Mouse (Mus musculus): Measurements from ENCODE around the gene Ripk1. TPM values are rescaled to one million over a fixed set of nuclear protein-coding genes. Genes with fewer than 3 reads are reported as not detected.
A peak's percentile ranks its signal among the peaks of the same experiment; 100 is the strongest.

Ripk1 gene
- total and polyA plus RNA-seq, 3 experiments, result 2.0 to 7.4 (median 7.0) TPM

- WGBS, result 36% methylated on average over 20 of the region's 20 CpGs
- Histone ChIP-seq H3K4me1 (ENCODE audit: control insufficient read depth, insufficient read depth, low read length) (peaks cover 11% of the 10 kb centered on the region), H3K79me2 (replicated peaks; ENCODE audit: control insufficient read depth, insufficient read depth, low read length) (no peaks in the 10 kb centered on the region), H3K9ac (ENCODE audit: low read depth, low read length) (peak overlapping the region; percentile 48; the same call in 1 of the 2 replicates), H3K27ac (peak overlapping the region; percentile 89), H3K36me3 (ENCODE audit: control insufficient read depth, insufficient read depth, low read length) (no peaks in the 10 kb centered on the region), H3K27me3 (ENCODE audit: control insufficient read depth, insufficient read depth, low read length) (no peaks in the 10 kb centered on the region), H3K4me3 (peak overlapping the region; percentile 70)
- TF ChIP-seq CTCF (IDR thresholded peaks at IDR 0.05) (no peak), POLR2A (IDR thresholded peaks at IDR 0.05; ENCODE audit: insufficient read depth, low read depth, low read length) (no peak), EP300 (IDR thresholded peaks at IDR 0.05; ENCODE audit: insufficient read depth, low read depth, low read length) (no peak)
- peak; percentile 61 to 63 for DNase-seq
- intact Hi-C loops (cut with DNase I), result loop anchor here (1.0 kb wide), 1 partner anchor 31 kb away; no protein-coding TSS in a partner anchor
Observed at GRCm38 (mm10) chr13:34076561-34077491, 74.7 kb downstream of the Ripk1 start.

- Histone ChIP-seq H3K4me3 (peak within 1 kb of the TSS; percentile 70), H3K79me2 (replicated peaks; ENCODE audit: control insufficient read depth, insufficient read depth, low read length) (no peaks in the 10 kb centered on the region), H3K9ac (ENCODE audit: low read depth, low read length) (peak within 1 kb of the TSS; percentile 77), H3K36me3 (ENCODE audit: control insufficient read depth, insufficient read depth, low read length) (no peaks in the 10 kb centered on the region), H3K4me1 (ENCODE audit: control insufficient read depth, insufficient read depth, low read length) (peaks cover 11% of the 10 kb centered on the region), H3K27ac (peak within 1 kb of the TSS; percentile 89), H3K27me3 (ENCODE audit: control insufficient read depth, insufficient read depth, low read length) (no peaks in the 10 kb centered on the region)
- WGBS, result under 1% methylated on average over 45 of the region's 45 CpGs
- peak; percentile 87 for TF ChIP-seq CTCF (IDR thresholded peaks at IDR 0.05)
- peak; percentile 100 for TF ChIP-seq POLR2A (IDR thresholded peaks at IDR 0.05; ENCODE audit: insufficient read depth, low read depth, low read length)
- peak; percentile 80; the same call in 1 of the 2 replicates for TF ChIP-seq EP300 (IDR thresholded peaks at IDR 0.05; ENCODE audit: insufficient read depth, low read depth, low read length)
- DNase-seq, result peak; percentile 96 to 98
- intact Hi-C loops (cut with DNase I), result loop anchor here (1.0 to 2.0 kb wide), 5 partner anchors 17 to 77 kb away; partner anchors contain the start of gene Tubb2b
Observed at GRCm38 (mm10) chr13:34077492-34078271, 75.5 kb downstream of the Ripk1 start, which contains the start of gene Tubb2a. Tubb2a (minus strand) TSS chr13:34078007.

- 38% methylated on average over 16 of the region's 16 CpGs for WGBS
- peak overlapping the region; percentile 89 for H3K27ac ChIP-seq
- H3K27me3 ChIP-seq (ENCODE audit: control insufficient read depth, insufficient read depth, low read length), result no peaks in the 10 kb centered on the region
- DNase-seq, result no peak
- intact Hi-C loops (cut with DNase I), result loop anchor here (1.0 to 2.0 kb wide), 4 partner anchors 16 to 76 kb away; partner anchors contain the start of gene Tubb2b
- H3K4me1 ChIP-seq (ENCODE audit: control insufficient read depth, insufficient read depth, low read length), result peaks cover 12% of the 10 kb centered on the region
- H3K36me3 ChIP-seq (ENCODE audit: control insufficient read depth, insufficient read depth, low read length), result no peaks in the 10 kb centered on the region
- peak overlapping the region; percentile 61; the same call in 1 of the 2 replicates for H3K9ac ChIP-seq (ENCODE audit: low read depth, low read length)
- no peaks in the 10 kb centered on the region for H3K79me2 ChIP-seq (replicated peaks; ENCODE audit: control insufficient read depth, insufficient read depth, low read length)
- TF ChIP-seq CTCF (IDR thresholded peaks at IDR 0.05) (no peak), EP300 (IDR thresholded peaks at IDR 0.05; ENCODE audit: insufficient read depth, low read depth, low read length) (no peak), POLR2A (IDR thresholded peaks at IDR 0.05; ENCODE audit: insufficient read depth, low read depth, low read length) (no peak)
- H3K4me3 ChIP-seq, result peak overlapping the region; percentile 70
Observed at GRCm38 (mm10) chr13:34078500-34079280, 76.5 kb downstream of the Ripk1 start.

GRCm38 (mm10) chr13:34079801-34080200 is 77.6 kb downstream of the Ripk1 start:
- Histone ChIP-seq H3K9ac (ENCODE audit: low read depth, low read length) (no peak overlapping the region), H3K27me3 (ENCODE audit: control insufficient read depth, insufficient read depth, low read length) (no peaks in the 10 kb centered on the region), H3K4me3 (no peak overlapping the region), H3K4me1 (ENCODE audit: control insufficient read depth, insufficient read depth, low read length) (peaks cover 18% of the 10 kb centered on the region), H3K79me2 (replicated peaks; ENCODE audit: control insufficient read depth, insufficient read depth, low read length) (no peaks in the 10 kb centered on the region), H3K36me3 (ENCODE audit: control insufficient read depth, insufficient read depth, low read length) (no peaks in the 10 kb centered on the region; the same call in 1 of the 2 replicates), H3K27ac (no peak overlapping the region)
- no peak for DNase-seq
- TF ChIP-seq EP300 (IDR thresholded peaks at IDR 0.05; ENCODE audit: insufficient read depth, low read depth, low read length) (no peak), POLR2A (IDR thresholded peaks at IDR 0.05; ENCODE audit: insufficient read depth, low read depth, low read length) (no peak), CTCF (IDR thresholded peaks at IDR 0.05) (no peak)
- WGBS, result 40% methylated on average over 3 of the region's 3 CpGs
- intact Hi-C loops (cut with DNase I), result loop anchor here (2.0 kb wide), 3 partner anchors 15 to 51 kb away; partner anchors contain the start of gene Tubb2b

- Histone ChIP-seq H3K36me3 (ENCODE audit: control insufficient read depth, insufficient read depth, low read length) (peaks cover 2% of the 10 kb centered on the region; the same call in 1 of the 2 replicates), H3K27ac (no peak overlapping the region), H3K9ac (ENCODE audit: low read depth, low read length) (no peak overlapping the region), H3K27me3 (ENCODE audit: control insufficient read depth, insufficient read depth, low read length) (no peaks in the 10 kb centered on the region), H3K4me1 (ENCODE audit: control insufficient read depth, insufficient read depth, low read length) (peaks cover 14% of the 10 kb centered on the region), H3K79me2 (replicated peaks; ENCODE audit: control insufficient read depth, insufficient read depth, low read length) (no peaks in the 10 kb centered on the region), H3K4me3 (no peak overlapping the region)
- no peak for TF ChIP-seq POLR2A (IDR thresholded peaks at IDR 0.05; ENCODE audit: insufficient read depth, low read depth, low read length)
- no peak for TF ChIP-seq CTCF (IDR thresholded peaks at IDR 0.05)
- no peak for TF ChIP-seq EP300 (IDR thresholded peaks at IDR 0.05; ENCODE audit: insufficient read depth, low read depth, low read length)
- DNase-seq, result no peak
- intact Hi-C loops (cut with DNase I), result no loop called here
- WGBS, result 89% methylated on average over 4 of the region's 4 CpGs
Observed at GRCm38 (mm10) chr13:34081926-34082325, 79.8 kb downstream of the Ripk1 start.

Measured in heart, adult 2 months (tissue).